8 mouse cellular contexts compared by ENCODE assay signal in the genomic region with DNA sequence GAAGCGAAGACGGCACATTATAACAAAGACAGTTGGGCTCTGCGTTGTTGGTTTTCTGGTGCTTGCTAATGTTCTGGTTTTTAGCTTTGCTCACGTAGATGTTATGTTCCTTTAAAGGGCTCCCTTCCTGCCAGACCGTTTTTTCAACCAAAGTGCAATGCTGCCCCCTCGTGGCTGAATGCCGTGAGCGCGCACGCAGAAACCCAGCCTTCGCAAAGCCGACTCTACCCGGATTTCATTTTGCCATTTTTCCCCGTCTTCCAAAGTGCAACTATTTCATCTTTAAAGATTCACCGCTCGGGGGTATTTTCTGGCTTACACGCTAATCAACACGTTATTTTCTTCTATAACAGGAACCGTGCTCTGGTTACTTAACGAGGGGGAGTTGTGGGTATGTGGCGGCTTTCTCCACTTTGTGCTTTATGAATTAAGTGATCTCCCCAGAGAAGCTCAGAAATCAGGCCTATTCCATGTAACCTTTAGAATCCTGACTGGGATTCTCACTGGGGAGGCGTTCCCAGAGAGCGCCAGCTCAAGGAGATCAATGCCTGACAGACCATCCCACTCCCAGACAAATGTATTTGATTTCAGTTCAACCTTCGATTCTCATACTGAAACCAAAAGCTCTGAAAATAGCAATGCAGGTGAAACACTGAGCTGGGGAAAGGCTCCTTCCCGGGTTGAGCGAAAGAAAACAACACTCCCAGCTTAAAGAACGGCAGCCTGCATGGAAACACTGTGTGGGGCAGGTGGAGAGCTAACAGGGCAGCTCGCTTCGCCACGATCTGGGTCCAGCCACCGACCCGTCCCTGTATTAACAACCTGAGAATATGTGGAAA.
A peak's percentile ranks its signal among the peaks of the same experiment; 100 is the strongest.
DNase-seq lines count a peak whose midpoint lies in the region; ATAC-seq and TF ChIP-seq lines count a peak whose summit lies in the region.

No protein-coding gene starts in this region.

- TF ChIP-seq EP300 in heart, postnatal 0 days (IDR thresholded peaks at IDR 0.05; ENCODE audit: low read depth), result no peak
- no peak for TF ChIP-seq EP300 in liver, embryonic 14.5 days (IDR thresholded peaks at IDR 0.05; ENCODE audit: low read depth)

- peak overlapping the region; percentile 60 for H3K9ac ChIP-seq in forebrain, embryonic 13.5 days
- peak overlapping the region; percentile 51 for H3K9ac ChIP-seq in heart, postnatal 0 days (replicated peaks; ENCODE audit: low read depth, low read length)
- no peak overlapping the region for H3K9ac ChIP-seq in liver, embryonic 14.5 days (replicated peaks)
- peak overlapping the region; percentile 25; the same call in 1 of the 2 replicates for H3K9ac ChIP-seq in stomach, embryonic 15.5 days

- ATAC-seq in forebrain, embryonic 13.5 days, result peak; percentile 80
- peak; percentile 77 for ATAC-seq in heart, postnatal 0 days (ENCODE audit: insufficient read depth, low read depth)
- no peak for ATAC-seq in liver, embryonic 14.5 days (ENCODE audit: insufficient read depth)
- peak; percentile 65 for ATAC-seq in stomach, embryonic 15.5 days (ENCODE audit: insufficient read depth, low FRiP score, low read depth)

- H3K9me3 ChIP-seq in forebrain, embryonic 13.5 days (replicated peaks), result no peaks in the 10 kb centered on the region
- no peaks in the 10 kb centered on the region for H3K9me3 ChIP-seq in heart, postnatal 0 days (replicated peaks; ENCODE audit: control insufficient read depth, low read length)
- no peaks in the 10 kb centered on the region for H3K9me3 ChIP-seq in liver, embryonic 14.5 days (ENCODE audit: control insufficient read depth, low read length)
- H3K9me3 ChIP-seq in stomach, embryonic 15.5 days, result no peaks in the 10 kb centered on the region

- TF ChIP-seq CTCF in heart, postnatal 0 days (IDR thresholded peaks at IDR 0.05; ENCODE audit: low read depth), result peak; percentile 90
- TF ChIP-seq CTCF in liver, embryonic 14.5 days (IDR thresholded peaks at IDR 0.05; ENCODE audit: low read depth), result peak; percentile 89

- H3K4me1 ChIP-seq in forebrain, embryonic 13.5 days, result peaks cover 23% of the 10 kb centered on the region
- H3K4me1 ChIP-seq in heart, postnatal 0 days (ENCODE audit: control insufficient read depth, insufficient read depth), result 0 out of 2 replicates have a peak, but pooled peaks cover 4% of the 10 kb centered on the region
- 0 out of 4 replicates have a peak, but pooled peaks cover 0 to 3% of the 10 kb centered on the region in 2 experiments for H3K4me1 ChIP-seq in liver, embryonic 14.5 days (replicated peaks; ENCODE audit: control insufficient read depth in 2 of 2, insufficient read depth in 2 of 2, low read length in 1 of 2)
- H3K4me1 ChIP-seq in stomach, embryonic 15.5 days, result peaks cover 9% of the 10 kb centered on the region; the same call in 1 of the 2 replicates

- H3K27me3 ChIP-seq in forebrain, embryonic 13.5 days, result no peaks in the 10 kb centered on the region
- H3K27me3 ChIP-seq in heart, postnatal 0 days (ENCODE audit: control insufficient read depth, insufficient read depth, low read length), result no peaks in the 10 kb centered on the region
- H3K27me3 ChIP-seq in liver, embryonic 14.5 days (ENCODE audit: control insufficient read depth, insufficient read depth, low read length), result peaks cover 3% of the 10 kb centered on the region
- H3K27me3 ChIP-seq in stomach, embryonic 15.5 days (replicated peaks), result no peaks in the 10 kb centered on the region

- H3K36me3 ChIP-seq in forebrain, embryonic 13.5 days (ENCODE audit: poor library complexity, severe bottlenecking), result no peaks in the 10 kb centered on the region
- H3K36me3 ChIP-seq in heart, postnatal 0 days (replicated peaks; ENCODE audit: control insufficient read depth, insufficient read depth, low read length), result no peaks in the 10 kb centered on the region
- H3K36me3 ChIP-seq in liver, embryonic 14.5 days (replicated peaks; ENCODE audit: control insufficient read depth, insufficient read depth, low read depth), result no peaks in the 10 kb centered on the region
- no peaks in the 10 kb centered on the region for H3K36me3 ChIP-seq in stomach, embryonic 15.5 days

- peak overlapping the region; percentile 51; the same call in 1 of the 2 replicates for H3K27ac ChIP-seq in forebrain, embryonic 13.5 days
- no peak overlapping the region for H3K27ac ChIP-seq in heart, postnatal 0 days (ENCODE audit: low read depth)
- H3K27ac ChIP-seq in liver, embryonic 14.5 days, result no peak overlapping the region
- peak overlapping the region; percentile 21; the same call in 1 of the 2 replicates for H3K27ac ChIP-seq in stomach, embryonic 15.5 days

- peak overlapping the region; percentile 33 for H3K4me3 ChIP-seq in forebrain, embryonic 13.5 days
- peak overlapping the region; percentile 46 for H3K4me3 ChIP-seq in heart, postnatal 0 days (ENCODE audit: low read depth, low read length)
- H3K4me3 ChIP-seq in liver, embryonic 14.5 days (ENCODE audit: insufficient read depth in 1 of 2, low read depth in 2 of 2, low read length in 2 of 2), result peak overlapping the region; percentile 12 to 21; a peak in 1 of 4 replicates
- H3K4me3 ChIP-seq in stomach, embryonic 15.5 days (replicated peaks), result peak overlapping the region; percentile 36

- WGBS in forebrain, embryonic 13.5 days, result 9% methylated on average over 32 of the region's 32 CpGs
- WGBS in heart, postnatal 0 days, result 9% methylated on average over 32 of the region's 32 CpGs
- WGBS in liver, embryonic 14.5 days (ENCODE audit: insufficient replicate concordance), result 9% methylated on average over 32 of the region's 32 CpGs
- WGBS in stomach, embryonic 15.5 days, result 13% methylated on average over 32 of the region's 32 CpGs

- DNase-seq in CD8-positive naive resting alpha-beta T cell, adult 2 months (ENCODE audit: low read depth in 2 of 2, low spot score in 2 of 2), result peak; percentile 80 to 86
- peak; percentile 60 for DNase-seq in c-Kit-positive CD71-negative TER-119-negative erythroid progenitor cells, embryonic 14.5 days (ENCODE audit: low read depth)
- DNase-seq in heart, postnatal 0 days (ENCODE audit: low spot score), result peak; percentile 82
- DNase-seq in kidney, postnatal 36 days, result peak; percentile 84 to 94
- peak; percentile 15 to 27 (median 17) for DNase-seq in liver, embryonic 14.5 days (ENCODE audit: low read depth in 3 of 3, low spot score in 3 of 3)
- peak; percentile 96 for DNase-seq in neural tube, embryonic 10.5 days (ENCODE audit: extremely low spot score, low spot score)

- peak overlapping the region; percentile 56 for H3K4me2 ChIP-seq in forebrain, embryonic 13.5 days
- peak overlapping the region; percentile 71 for H3K4me2 ChIP-seq in heart, postnatal 0 days (ENCODE audit: low read depth, low read length)
- peak overlapping the region; percentile 51 for H3K4me2 ChIP-seq in liver, embryonic 14.5 days (ENCODE audit: low read depth)
- H3K4me2 ChIP-seq in stomach, embryonic 15.5 days, result peak overlapping the region; percentile 54

Comparison
In these comparisons a context has a peak if more than half of its experiments do, and no peak if none do; other contexts are left out.
1. DNase-seq: peak in every context shown above with its lines; median percentile 96 in neural tube, embryonic 10.5 days; 89 in kidney, postnatal 36 days; 83 in CD8-positive naive resting alpha-beta T cell, adult 2 months; 82 in heart, postnatal 0 days; 60 in c-Kit-positive CD71-negative TER-119-negative erythroid progenitor cells, embryonic 14.5 days; 17 in liver, embryonic 14.5 days.
2. H3K27ac ChIP-seq: peak in forebrain, embryonic 13.5 days (single experiment) and stomach, embryonic 15.5 days (single experiment); none in heart, postnatal 0 days (single experiment) and liver, embryonic 14.5 days (single experiment).
3. Peak in every context shown above with its lines, with median percentiles within 50 percentile points of each other: H3K4me2 ChIP-seq and H3K4me3 ChIP-seq.